ENCODE assay signal across 8 mouse cellular contexts in the genomic region with DNA sequence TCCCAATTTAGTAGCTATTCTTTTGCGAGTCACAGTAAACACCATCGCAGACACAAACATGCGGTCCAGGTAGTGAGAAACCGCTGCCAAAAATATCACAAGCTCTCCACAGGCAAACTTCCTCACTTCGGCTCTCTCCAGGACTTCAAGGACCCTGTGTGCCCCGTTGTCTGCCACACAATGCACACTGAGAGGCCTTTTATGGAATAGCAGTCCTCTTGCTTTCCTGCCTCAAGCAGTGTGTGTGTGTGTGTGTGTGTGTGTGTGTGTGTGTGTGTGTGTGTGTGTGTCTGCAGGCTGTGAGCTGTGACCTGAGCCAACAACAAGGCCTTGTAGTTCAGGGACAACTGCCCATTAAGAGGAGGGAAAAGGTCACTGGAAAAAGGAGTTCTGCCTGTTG. TPM values are rescaled to one million over a fixed set of nuclear protein-coding genes. Genes with fewer than 3 reads are reported as not detected.
DNase-seq lines count a peak whose midpoint lies in the region; ATAC-seq and TF ChIP-seq lines count a peak whose summit lies in the region.

No protein-coding gene starts in this region.

- intact Hi-C loops in gastrocnemius, adult 2 months (cut with DNase I), result loop anchor here (2.0 kb wide), 1 partner anchor 42 kb away; the partner anchor contains the start of gene Myo10
- intact Hi-C loops in gastrocnemius, postnatal 36 days (cut with DNase I), result no loop called here
- intact Hi-C loops in left cerebral cortex, postnatal 36 days (cut with DNase I), result no loop called here

- ATAC-seq in limb, embryonic 15.5 days (ENCODE audit: insufficient number of reproducible peaks, low FRiP score, low TSS enrichment, low read depth), result no peak

- H3K4me2 ChIP-seq in limb, embryonic 15.5 days, result no peak overlapping the region

- no peaks in the 10 kb centered on the region for H3K9me3 ChIP-seq in limb, embryonic 15.5 days

- H3K36me3 ChIP-seq in limb, embryonic 15.5 days, result no peaks in the 10 kb centered on the region

- no peaks in the 10 kb centered on the region for H3K27me3 ChIP-seq in limb, embryonic 15.5 days

- peaks cover 4% of the 10 kb centered on the region; the same call in 1 of the 2 replicates for H3K4me1 ChIP-seq in limb, embryonic 15.5 days

- H3K9ac ChIP-seq in limb, embryonic 15.5 days, result no peak overlapping the region

- H3K4me3 ChIP-seq in gastrocnemius, adult 2 months, result no peak overlapping the region
- H3K4me3 ChIP-seq in limb, embryonic 15.5 days, result no peak overlapping the region

- TF ChIP-seq CTCF in gastrocnemius, adult 2 months (IDR thresholded peaks at IDR 0.05), result no peak

- peak overlapping the region; percentile 83 for H3K27ac ChIP-seq in gastrocnemius, adult 2 months
- H3K27ac ChIP-seq in limb, embryonic 15.5 days, result 0 out of 2 replicates have a peak overlapping the region, but pooled peaks have one; percentile 13

- 45% methylated on average over 6 of the region's 6 CpGs for WGBS in limb, embryonic 15.5 days

- peak; percentile 42 for DNase-seq in gastrocnemius, adult 2 months
- no peak for DNase-seq in gastrocnemius, postnatal 10 days
- DNase-seq in adrenal gland, adult (ENCODE audit: inconsistent age in 2 of 2, low spot score in 1 of 2), result peak; percentile 78 to 92
- peak; percentile 36 to 37 for DNase-seq in gastrocnemius, postnatal 36 days
- DNase-seq in frontal cortex, adult 2 months (ENCODE audit: extremely low spot score in 1 of 2, low spot score in 1 of 2), result no peak
- no peak for DNase-seq in layer of hippocampus, adult 18-20 months (ENCODE audit: low spot score in 2 of 2)
- DNase-seq in left cerebral cortex, postnatal 36 days (ENCODE audit: low spot score in 2 of 2), result no peak

RNA-seq across cellular contexts. Expression of gene Myo10, which starts 41.6 kb away (rescaled TPM):
- total RNA-seq in gastrocnemius, adult 2 months (2021), result 10 to 100 TPM; 56.1 to 62.0 TPM
- total RNA-seq in gastrocnemius, postnatal 10 days (2021), result 10 to 100 TPM; 63.8 to 70.8 TPM
- 10 to 100 TPM; 42.1 to 52.4 TPM for total RNA-seq in gastrocnemius, postnatal 36 days (2021)
- polyA plus RNA-seq in limb, embryonic 15.5 days (2015; fragmentation: Nextera tagmentation; extraction: Ambion mirVana), result 28.4 and 28.6 TPM in 2 replicates
- 50.5 and 57.3 TPM in 2 replicates for polyA plus RNA-seq in frontal cortex, adult 2 months (2012; rRNA removed)
- total RNA-seq in layer of hippocampus, adult 18-20 months (2021), result 10 to 100 TPM; 49.7 to 50.7 TPM
- 10 to 100 TPM; 41.7 to 47.6 TPM for total RNA-seq in left cerebral cortex, postnatal 36 days (2021)

Comparison
In these comparisons a context has a peak if more than half of its experiments do, and no peak if none do; other contexts are left out.
1. DNase-seq: peak in gastrocnemius, adult 2 months (single experiment), adrenal gland, adult (2 of 2) and gastrocnemius, postnatal 36 days (2 of 2); none in gastrocnemius, postnatal 10 days (single experiment), frontal cortex, adult 2 months (0 of 2), layer of hippocampus, adult 18-20 months (0 of 2) and left cerebral cortex, postnatal 36 days (0 of 2).